Mouse (Mus musculus): ENCODE measurements around the gene 9230102O04Rik.

The 9230102O04Rik gene

DNA sequence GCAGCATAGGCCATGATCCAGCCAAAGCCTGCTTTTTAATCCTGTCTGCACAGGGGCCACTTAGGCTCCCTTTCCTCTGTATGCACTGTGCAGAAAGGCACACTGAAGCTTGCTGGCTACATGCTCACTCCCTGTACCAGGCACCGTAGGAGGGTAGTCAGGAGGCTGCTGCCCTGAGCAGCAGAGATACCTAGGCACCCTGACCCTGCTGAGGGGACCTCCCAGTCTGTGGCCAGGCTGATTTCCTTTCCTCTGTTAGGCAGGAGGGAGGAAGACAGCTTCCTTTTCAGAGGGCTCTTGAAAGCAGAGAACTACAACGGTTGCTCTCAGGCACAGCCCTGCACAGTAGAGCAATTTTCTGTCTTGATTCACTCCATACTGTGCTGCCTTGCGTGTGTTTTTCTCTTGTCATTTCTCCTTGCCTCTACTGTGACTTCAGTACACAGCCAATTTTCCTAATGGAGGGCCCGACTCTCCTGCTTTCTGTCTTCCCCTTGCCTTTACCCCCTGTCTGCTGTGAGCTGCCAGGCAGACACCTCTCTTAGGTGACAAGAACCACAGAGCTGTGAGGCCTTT lies 18.1 kb downstream of the 9230102O04Rik start:
- peak; percentile 58 for DNase-seq

DNA sequence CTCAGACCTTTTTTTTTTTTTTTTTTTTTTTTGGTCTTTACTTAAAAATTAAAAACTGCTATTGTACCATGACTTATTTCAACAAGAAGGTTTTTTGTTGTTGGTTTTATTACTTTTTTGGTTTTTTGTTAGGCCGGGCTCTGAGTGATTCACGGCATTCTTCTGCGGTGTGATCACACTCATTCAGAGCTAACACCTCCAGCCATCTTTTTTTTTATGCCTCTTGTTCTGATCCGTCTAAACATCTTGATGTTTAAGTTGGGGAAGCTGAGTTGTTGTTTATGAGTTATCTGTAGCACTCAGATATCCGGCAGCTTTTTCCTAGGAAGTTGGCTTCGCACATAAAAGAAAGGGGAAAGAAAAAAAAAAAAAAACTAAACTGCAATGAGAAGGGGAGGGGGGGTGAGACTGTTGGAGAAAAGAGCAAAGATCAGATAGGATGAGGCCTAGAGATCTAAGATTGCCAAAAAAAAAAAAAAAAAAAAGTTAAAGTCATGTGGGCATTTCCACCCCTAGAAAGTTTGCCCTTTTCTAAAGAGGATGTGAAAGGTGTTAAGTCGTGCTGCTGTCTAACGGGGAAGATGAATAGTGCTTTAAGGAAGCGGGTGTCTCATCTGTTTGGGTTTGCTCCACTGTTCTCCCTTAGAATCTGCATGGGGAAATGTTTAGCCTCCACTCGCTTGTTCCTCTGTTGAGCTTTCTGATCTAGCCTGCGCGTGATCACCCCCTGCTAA lies 22.1 kb downstream of the 9230102O04Rik start:
- no peak for DNase-seq

DNA sequence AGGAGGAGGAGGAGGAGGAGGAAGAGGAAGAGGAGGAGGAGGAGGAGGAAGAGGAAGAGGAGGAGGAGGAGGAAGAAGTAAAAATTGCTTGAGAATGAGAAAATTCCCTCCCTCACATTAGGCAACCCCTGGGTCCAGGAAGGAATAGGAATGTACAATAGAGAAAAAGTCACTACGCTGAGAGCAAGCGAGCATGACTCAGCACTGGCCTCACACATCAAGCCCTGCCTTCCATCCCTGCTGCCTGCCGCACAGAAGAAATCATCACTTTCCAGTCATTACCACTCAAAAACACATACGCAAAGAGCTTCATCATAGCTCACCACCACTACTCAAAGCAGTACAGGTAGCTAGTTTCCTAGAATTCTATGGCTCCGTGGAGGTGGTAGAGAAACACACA lies 28.6 kb downstream of the 9230102O04Rik start:
- no peak for DNase-seq

DNA sequence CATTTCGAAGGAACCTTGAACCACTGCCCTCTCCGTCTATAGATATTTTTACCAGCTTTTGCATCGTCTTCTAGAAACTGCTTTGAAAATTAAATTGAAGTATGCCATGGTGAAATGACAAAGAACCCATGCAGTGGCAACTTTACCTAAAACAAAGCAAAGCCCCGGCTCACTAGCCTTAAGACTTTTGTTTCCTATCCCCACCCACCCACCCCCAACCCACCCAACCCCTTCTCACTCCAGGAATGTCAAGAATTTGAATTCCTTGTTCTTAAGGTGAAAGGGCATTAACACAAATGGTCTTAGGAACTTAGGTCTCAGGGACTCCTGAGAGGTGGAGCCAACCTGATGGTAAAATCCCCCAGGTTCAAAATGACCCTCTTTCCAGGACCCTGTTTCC lies 33.5 kb downstream of the 9230102O04Rik start:
- DNase-seq = no peak

DNA sequence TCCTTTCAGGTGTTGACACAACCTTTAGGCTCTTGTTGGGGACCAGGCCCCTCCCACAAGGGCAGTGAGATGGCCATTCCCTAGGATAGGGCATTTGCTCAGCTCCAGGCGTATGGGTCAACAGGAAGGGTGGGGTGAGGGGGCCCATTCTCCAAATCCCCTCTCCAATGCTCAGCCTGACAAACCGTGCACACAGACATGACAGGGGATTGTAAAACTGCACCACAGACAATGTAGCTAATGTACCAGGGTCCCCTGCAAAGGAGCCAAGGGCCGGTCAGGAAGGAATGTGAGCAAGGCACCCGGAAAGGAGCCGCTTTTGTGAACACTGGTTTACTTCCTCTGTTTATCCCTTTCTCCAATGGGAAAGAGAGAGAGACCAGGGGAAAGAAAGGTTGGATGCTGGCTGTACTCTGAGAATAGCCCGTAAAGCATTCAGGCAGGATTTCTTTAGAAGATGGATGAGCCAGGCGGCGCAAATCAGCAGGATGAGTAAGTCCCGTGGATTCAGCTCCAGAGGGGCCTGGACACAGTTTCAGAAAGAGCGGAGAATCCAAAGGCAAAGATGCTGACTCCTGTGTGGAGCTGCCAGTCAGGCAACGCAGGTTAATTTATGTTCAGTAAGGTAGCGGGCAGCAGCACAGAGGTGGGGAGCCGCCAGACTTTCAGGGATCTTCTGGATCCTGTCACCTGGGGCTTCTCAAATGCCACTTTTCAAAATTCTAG lies 36.3 kb downstream of the 9230102O04Rik start:
- no peak for DNase-seq

DNA sequence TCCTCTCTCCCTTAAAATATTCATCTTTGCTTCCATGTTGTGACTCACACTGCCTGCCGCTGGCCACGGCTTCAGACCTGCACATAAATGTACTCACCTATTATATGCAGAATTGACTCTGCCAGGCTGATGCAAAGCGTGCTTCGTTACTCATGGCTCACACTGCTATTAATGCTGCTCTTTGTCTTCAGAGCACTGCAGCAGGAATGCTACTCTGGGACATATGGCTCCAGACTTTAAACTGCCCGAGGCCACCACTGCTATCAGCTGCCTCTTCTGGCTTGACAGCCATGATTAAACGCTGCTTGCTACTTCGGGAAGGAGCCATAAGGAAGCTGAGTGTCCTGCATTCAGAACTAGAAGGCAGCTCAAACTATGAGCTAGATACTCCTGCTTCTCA lies 54.1 kb downstream of the 9230102O04Rik start:
- no peak for DNase-seq

DNA sequence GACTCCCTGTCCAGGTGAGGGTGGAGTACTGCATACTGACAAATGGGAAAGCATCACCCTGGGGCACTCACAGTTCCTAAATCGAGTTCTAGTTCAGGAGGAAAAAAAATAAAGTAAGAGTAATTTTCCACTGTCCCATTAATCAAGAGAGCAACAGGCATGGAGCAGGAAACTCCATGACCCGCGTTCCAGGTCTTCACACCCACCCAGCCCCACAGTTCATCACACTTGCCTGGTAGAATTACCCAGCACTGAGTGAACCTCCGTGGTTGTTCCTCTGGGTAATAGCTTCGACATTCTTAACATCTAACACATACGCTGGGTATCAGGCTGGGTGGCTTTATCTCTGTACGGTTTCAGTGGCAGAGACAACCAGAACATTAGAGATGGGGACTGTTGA lies 55.6 kb downstream of the 9230102O04Rik start:
- DNase-seq = no peak

Data from thymus, postnatal 4 days (tissue).